Mouse (Mus musculus): ENCODE measurements around the gene Pilra. TPM values are rescaled to one million over a fixed set of nuclear protein-coding genes. Genes with fewer than 3 reads are reported as not detected.
"Not testable (repeated sequence)": the region's sequence is repeated elsewhere in the genome, so short reads cannot be mapped to it uniquely, and the experiment has no call there.

The Pilra gene
- polyA plus RNA-seq, 2 experiments, result 0.77 to 1.3 TPM

DNA sequence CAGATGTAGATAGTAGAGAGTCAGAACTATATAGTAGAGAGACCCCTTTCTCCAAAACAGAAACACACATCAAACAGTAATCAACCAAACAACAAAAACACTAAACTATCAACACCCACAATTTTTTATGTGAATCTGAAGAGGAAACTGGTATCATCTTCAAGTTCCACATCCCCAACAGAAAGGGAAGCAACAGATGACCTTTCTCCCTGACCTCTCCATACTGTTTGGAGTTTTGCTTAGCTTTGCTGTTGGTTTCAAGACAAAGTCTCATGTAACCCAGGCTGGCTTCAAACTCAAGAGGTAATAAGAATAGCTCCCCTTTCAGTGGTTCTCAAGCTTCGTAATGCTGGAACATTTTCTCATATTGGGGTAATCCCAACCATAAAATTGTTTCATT, 27.9 kb upstream of the Pilra start:
- not testable (repeated sequence) for H3K4me2 ChIP-seq (replicated peaks; ENCODE audit: low read depth, low read length, severe bottlenecking); H3K27me3 ChIP-seq (ENCODE audit: control insufficient read depth, insufficient read depth, low read length); H3K9me3 ChIP-seq (ENCODE audit: control insufficient read depth, low read length); H3K27ac ChIP-seq (replicated peaks; ENCODE audit: low read depth, low read length); H3K36me3 ChIP-seq (ENCODE audit: control insufficient read depth, insufficient read depth, low read length); H3K9ac ChIP-seq (ENCODE audit: low read depth, low read length, severe bottlenecking); H3K4me3 ChIP-seq (replicated peaks; ENCODE audit: low read length); H3K4me1 ChIP-seq (ENCODE audit: control insufficient read depth, insufficient read depth, low read length); DNase-seq (ENCODE audit: low spot score); ATAC-seq (ENCODE audit: low FRiP score, low read depth)
- 85% methylated on average over 1 of the region's 1 CpGs for WGBS

DNA sequence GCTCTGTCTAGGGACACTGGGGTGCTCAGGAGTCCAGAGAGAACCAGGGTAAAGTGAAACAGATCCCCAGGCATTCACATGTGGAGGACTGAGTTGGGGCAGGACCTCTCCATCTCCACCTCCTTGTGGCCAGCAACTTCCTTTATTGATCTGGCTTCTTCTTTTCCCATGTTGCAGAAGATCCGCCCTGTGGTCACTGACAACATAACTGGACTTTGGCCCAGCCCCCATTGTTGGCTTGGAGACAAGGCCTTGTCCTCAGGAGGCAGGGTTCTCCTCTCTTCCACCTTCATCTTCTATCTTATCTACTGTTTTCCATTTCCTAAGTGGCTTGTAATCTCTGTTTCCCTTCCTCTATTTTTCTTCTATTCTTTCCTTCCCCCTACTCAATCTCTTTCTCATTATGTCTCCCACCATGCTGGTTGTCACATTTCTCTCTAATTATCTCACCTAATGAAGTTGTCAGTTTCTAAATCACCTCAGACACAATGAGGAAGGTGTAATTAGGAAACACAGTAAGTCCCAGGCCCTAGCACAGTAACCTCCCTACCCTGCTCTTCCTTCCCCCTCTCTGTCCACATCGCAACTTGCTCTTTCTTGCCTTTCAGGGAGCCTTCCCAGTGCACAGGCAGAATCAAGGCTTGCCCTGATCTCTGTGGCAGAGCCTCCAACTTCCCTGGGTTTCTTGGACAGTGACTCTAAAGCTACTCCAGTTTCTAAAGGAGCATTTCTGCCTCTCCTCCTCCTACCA, 22.1 kb upstream of the Pilra start, which contains the start of gene Pilrb1:
Gene Pilrb1 (minus strand): TSS at position 147 of the 751 bp plus-strand sequence.
- not testable (repeated sequence) for H3K4me1 ChIP-seq (ENCODE audit: control insufficient read depth, insufficient read depth, low read length); H3K4me3 ChIP-seq (replicated peaks; ENCODE audit: low read length); H3K9ac ChIP-seq (ENCODE audit: low read depth, low read length, severe bottlenecking); H3K27ac ChIP-seq (replicated peaks; ENCODE audit: low read depth, low read length); H3K9me3 ChIP-seq (ENCODE audit: control insufficient read depth, low read length); H3K4me2 ChIP-seq (replicated peaks; ENCODE audit: low read depth, low read length, severe bottlenecking); DNase-seq (ENCODE audit: low spot score); H3K27me3 ChIP-seq (ENCODE audit: control insufficient read depth, insufficient read depth, low read length); ATAC-seq (ENCODE audit: low FRiP score, low read depth); H3K36me3 ChIP-seq (ENCODE audit: control insufficient read depth, insufficient read depth, low read length)
- WGBS, result 70% methylated on average over 2 of the region's 2 CpGs

DNA sequence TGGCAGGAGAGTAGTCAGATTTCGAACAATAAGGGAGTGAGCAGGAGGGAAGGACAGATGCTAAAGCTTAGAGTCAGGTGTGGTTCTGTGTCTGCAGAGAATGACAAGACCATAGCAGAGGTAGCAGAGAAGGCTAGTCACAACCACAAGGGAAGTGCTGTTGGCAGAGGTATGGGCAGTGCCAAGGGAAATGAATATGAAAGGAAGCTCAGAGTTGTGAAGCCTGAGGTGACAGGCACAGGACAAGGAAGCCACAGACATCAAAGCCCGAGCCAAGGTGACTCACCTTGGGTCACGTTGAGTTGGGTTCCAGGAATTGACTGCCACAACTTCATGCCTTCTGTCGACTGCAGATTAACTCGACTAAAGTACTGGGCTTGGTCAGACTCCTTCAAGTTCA, 20.8 kb upstream of the Pilra start:
- 69% methylated on average over 4 of the region's 5 CpGs for WGBS
- not testable (repeated sequence) for H3K9ac ChIP-seq (ENCODE audit: low read depth, low read length, severe bottlenecking); H3K27ac ChIP-seq (replicated peaks; ENCODE audit: low read depth, low read length); ATAC-seq (ENCODE audit: low FRiP score, low read depth); H3K4me2 ChIP-seq (replicated peaks; ENCODE audit: low read depth, low read length, severe bottlenecking); H3K4me1 ChIP-seq (ENCODE audit: control insufficient read depth, insufficient read depth, low read length); H3K4me3 ChIP-seq (replicated peaks; ENCODE audit: low read length); DNase-seq (ENCODE audit: low spot score); H3K27me3 ChIP-seq (ENCODE audit: control insufficient read depth, insufficient read depth, low read length); H3K9me3 ChIP-seq (ENCODE audit: control insufficient read depth, low read length); H3K36me3 ChIP-seq (ENCODE audit: control insufficient read depth, insufficient read depth, low read length)

DNA sequence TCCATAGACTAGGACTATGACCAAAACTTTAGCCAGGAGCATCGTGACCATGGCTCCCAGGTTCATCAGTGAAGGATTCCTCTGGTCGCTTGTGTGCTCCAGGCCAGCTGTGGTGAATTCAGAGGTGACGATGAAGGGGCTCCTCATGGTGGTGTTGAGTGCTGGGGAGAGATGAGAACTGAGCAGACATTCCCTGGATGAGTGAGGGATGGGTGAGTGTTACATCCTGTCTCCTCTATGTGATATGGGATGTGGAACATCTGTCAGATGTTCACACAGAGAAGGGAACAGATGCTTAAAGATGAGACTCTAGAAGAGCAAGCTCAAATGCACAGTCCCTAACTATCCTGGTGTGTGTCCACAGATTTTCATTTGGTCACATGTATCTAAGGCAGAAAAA, 18.8 kb upstream of the Pilra start:
- not testable (repeated sequence) for DNase-seq (ENCODE audit: low spot score); ATAC-seq (ENCODE audit: low FRiP score, low read depth); H3K4me1 ChIP-seq (ENCODE audit: control insufficient read depth, insufficient read depth, low read length); H3K27me3 ChIP-seq (ENCODE audit: control insufficient read depth, insufficient read depth, low read length); H3K36me3 ChIP-seq (ENCODE audit: control insufficient read depth, insufficient read depth, low read length); H3K27ac ChIP-seq (replicated peaks; ENCODE audit: low read depth, low read length); H3K4me2 ChIP-seq (replicated peaks; ENCODE audit: low read depth, low read length, severe bottlenecking); H3K9ac ChIP-seq (ENCODE audit: low read depth, low read length, severe bottlenecking); H3K4me3 ChIP-seq (replicated peaks; ENCODE audit: low read length); H3K9me3 ChIP-seq (ENCODE audit: control insufficient read depth, low read length)
- 71% methylated on average over 3 of the region's 3 CpGs for WGBS

DNA sequence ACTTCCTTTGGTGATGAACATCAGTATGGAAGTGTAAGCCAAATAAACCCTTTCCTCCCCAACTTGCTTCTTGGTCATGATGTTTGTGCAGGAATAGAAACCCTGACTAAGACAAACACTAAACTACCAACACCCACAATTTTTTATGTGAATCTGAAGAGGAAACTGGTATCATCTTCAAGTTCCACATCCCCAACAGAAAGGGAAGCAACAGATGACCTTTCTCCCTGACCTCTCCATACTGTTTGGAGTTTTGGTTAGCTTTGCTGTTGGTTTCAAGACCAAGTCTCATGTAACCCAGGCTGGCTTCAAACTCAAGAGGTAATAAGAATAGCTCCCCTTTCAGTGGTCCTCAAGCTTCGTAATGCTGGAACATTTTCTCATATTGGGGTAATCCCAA, 14.2 kb upstream of the Pilra start:
- not testable (repeated sequence) for H3K27ac ChIP-seq (replicated peaks; ENCODE audit: low read depth, low read length); H3K36me3 ChIP-seq (ENCODE audit: control insufficient read depth, insufficient read depth, low read length); DNase-seq (ENCODE audit: low spot score); H3K4me3 ChIP-seq (replicated peaks; ENCODE audit: low read length); H3K9ac ChIP-seq (ENCODE audit: low read depth, low read length, severe bottlenecking); H3K4me2 ChIP-seq (replicated peaks; ENCODE audit: low read depth, low read length, severe bottlenecking); H3K9me3 ChIP-seq (ENCODE audit: control insufficient read depth, low read length); ATAC-seq (ENCODE audit: low FRiP score, low read depth); H3K4me1 ChIP-seq (ENCODE audit: control insufficient read depth, insufficient read depth, low read length); H3K27me3 ChIP-seq (ENCODE audit: control insufficient read depth, insufficient read depth, low read length)
- WGBS, result 79% methylated on average over 1 of the region's 1 CpGs

DNA sequence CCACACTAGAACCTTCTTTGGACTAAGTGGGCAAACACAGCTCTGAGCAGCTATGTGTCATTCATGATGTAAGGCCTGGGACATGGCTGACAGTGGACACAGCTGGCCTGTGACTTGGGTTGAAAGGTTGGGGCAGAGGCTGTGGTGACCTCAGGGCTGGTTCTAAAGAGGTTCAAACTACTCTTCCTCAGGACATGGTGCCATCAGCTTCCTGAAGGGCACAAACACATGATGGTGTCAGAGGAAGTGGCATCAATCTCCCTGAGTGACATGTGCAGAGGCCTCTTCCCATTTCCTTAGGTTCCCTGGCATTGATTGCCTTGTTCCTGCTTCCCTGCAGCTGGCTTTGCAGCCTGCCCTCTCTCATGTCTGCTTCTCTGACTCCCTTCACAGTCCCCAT, 1.0 kb upstream of the Pilra start:
- H3K36me3 ChIP-seq (ENCODE audit: control insufficient read depth, insufficient read depth, low read length); H3K4me2 ChIP-seq (replicated peaks; ENCODE audit: low read depth, low read length, severe bottlenecking); ATAC-seq (ENCODE audit: low FRiP score, low read depth); H3K4me1 ChIP-seq (ENCODE audit: control insufficient read depth, insufficient read depth, low read length); H3K9me3 ChIP-seq (ENCODE audit: control insufficient read depth, low read length); DNase-seq (ENCODE audit: low spot score); H3K4me3 ChIP-seq (replicated peaks; ENCODE audit: low read length); H3K9ac ChIP-seq (ENCODE audit: low read depth, low read length, severe bottlenecking); H3K27ac ChIP-seq (replicated peaks; ENCODE audit: low read depth, low read length); H3K27me3 ChIP-seq (ENCODE audit: control insufficient read depth, insufficient read depth, low read length): not testable (repeated sequence)

Data from limb, embryonic 14.5 days (tissue).